Mouse (Mus musculus) liver, embryonic 14.5 days (tissue): Measurements from ENCODE around the gene Mmp2. TPM values are rescaled to one million over a fixed set of nuclear protein-coding genes. Genes with fewer than 3 reads are reported as not detected.
"Not testable (repeated sequence)": the region's sequence is repeated elsewhere in the genome, so short reads cannot be mapped to it uniquely, and the experiment has no call there.

Experiments used
- ATAC-seq: fragments of 200-750 bp; cut with Nextera tagmentation; 2 replicates; pipeline ENCODE4 v1.8.0; 2017; ENCODE audit warnings: moderate number of reproducible peaks, mild to moderate bottlenecking, moderate library complexity; ENCODE audit not compliant: insufficient read depth
- DNase-seq, 3 experiments: peaks; one replicate each; pipeline ENCODE4 v3.0.0-alpha.2; 2012 to 2013; ENCODE audit warnings: low read depth in 3 of 3, low spot score in 3 of 3
- H3K27ac ChIP-seq: fragments of 300-500 bp; sonication (generic); 2 replicates; pipeline ENCODE4 v1.5.1; 2014; ENCODE audit warnings: moderate library complexity, mild to moderate bottlenecking, control low read depth, inconsistent platforms
- H3K27me3 ChIP-seq: fragments of 300-500 bp; sonication (generic); 2 replicates; pipeline ENCODE4 v1.6.1; 2014; ENCODE audit warnings: mild to moderate bottlenecking, low read length, moderate library complexity; ENCODE audit not compliant: control insufficient read depth, insufficient read depth
- H3K36me3 ChIP-seq: fragments of 300-500 bp; sonication (generic); replicated peaks from 2 replicates; pipeline ENCODE4 v1.6.1; 2014; ENCODE audit warnings: low read depth; ENCODE audit not compliant: control insufficient read depth, insufficient read depth
- H3K4me1 ChIP-seq, 2 experiments: fragments of 200-500 bp in 1 of 2; fragments of 300-500 bp in 1 of 2; sonication (generic) in 1 of 2; replicated peaks; 2 replicates each; pipeline ENCODE4 v1.6.1; 2012 to 2014; ENCODE audit warnings: antibody characterized with exemption in 1 of 2, inconsistent platforms in 1 of 2, low read length in 1 of 2; ENCODE audit not compliant: control insufficient read depth in 2 of 2, insufficient read depth in 2 of 2
- H3K4me2 ChIP-seq: fragments of 300-500 bp; sonication (generic); 2 replicates; pipeline ENCODE4 v1.6.1; 2014; ENCODE audit warnings: low read depth, mild to moderate bottlenecking, control low read depth, moderate library complexity
- H3K4me3 ChIP-seq, 2 experiments: fragments of 200-500 bp in 1 of 2; fragments of 300-500 bp in 1 of 2; sonication (generic) in 1 of 2; 2 replicates each; pipeline ENCODE4 v1.5.1; 2012 to 2014; ENCODE audit warnings: low read depth in 2 of 2, low read length in 2 of 2, mild to moderate bottlenecking in 2 of 2, control low read depth in 1 of 2, inconsistent platforms in 1 of 2, moderate library complexity in 1 of 2; ENCODE audit not compliant: insufficient read depth in 1 of 2
- H3K9ac ChIP-seq: fragments of 300-500 bp; sonication (generic); replicated peaks from 2 replicates; pipeline ENCODE4 v1.6.1; 2014; ENCODE audit warnings: mild to moderate bottlenecking, control low read depth, moderate library complexity
- H3K9me3 ChIP-seq: fragments of 300-500 bp; sonication (generic); 2 replicates; pipeline ENCODE4 v1.6.1; 2016; ENCODE audit warnings: low read length, mixed read lengths; ENCODE audit not compliant: control insufficient read depth
- CTCF ChIP-seq: IDR thresholded peaks from 2 replicates; pipeline ENCODE4 v1.5.1; 2016; ENCODE audit warnings: antibody characterized with exemption, low read depth, control low read depth
- EP300 ChIP-seq: IDR thresholded peaks from 2 replicates; pipeline ENCODE4 v1.6.1; 2016; ENCODE audit warnings: antibody characterized with exemption, low read depth
- WGBS: fragments of 180-500 bp; shearing (Covaris S2); extraction: QIAGEN DNeasy Blood & Tissue Kit; methylation state at CpG from one replicate; pipeline ENCODE4 v1.1.7; 2014; ENCODE audit not compliant: insufficient replicate concordance; 5-methylcytosine and 5-hydroxymethylcytosine counted together
- polyA plus RNA-seq, 2 experiments: library from polyadenylated mRNA; depleted of rRNA in 1 of 2; stranded (reverse) in 1 of 2; unstranded in 1 of 2; fragments of >200 nt; fragmentation: Nextera tagmentation in 1 of 2; extraction: Ambion mirVana in 1 of 2; gene quantifications; 2 replicates each; pipeline versions ENCODE4 v1.2.1 to v1.2.3; 2012 to 2014

Gene Mmp2
- polyA plus RNA-seq, 2 experiments, result 5.4 to 8.1 TPM

DNA sequence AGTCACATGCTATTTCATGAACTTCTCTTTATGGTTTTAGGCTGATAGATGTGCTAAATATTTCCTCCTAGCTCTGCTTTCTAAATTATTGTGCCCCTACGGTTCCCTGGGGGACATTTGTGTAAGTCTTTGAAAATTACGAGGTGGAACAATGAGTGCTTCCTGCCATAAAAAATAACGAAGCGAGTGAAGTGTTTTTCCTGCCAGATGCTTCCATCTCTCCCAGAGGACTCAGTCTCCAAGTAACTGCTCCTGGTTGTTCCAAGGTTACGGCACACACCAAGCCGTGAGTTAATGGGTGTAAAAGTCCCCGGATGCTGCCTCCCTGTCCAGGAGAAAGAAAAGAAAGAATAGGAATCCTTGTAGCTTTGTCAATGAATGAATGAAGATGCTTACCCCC lies 43.2 kb downstream of the Mmp2 start:
- DNase-seq, result no peak
- TF ChIP-seq CTCF (no peak), EP300 (no peak)
- no peaks in the 10 kb centered on the region for H3K4me1 ChIP-seq
- H3K4me2 ChIP-seq, result no peak overlapping the region
- ATAC-seq, result no peak
- H3K4me3 ChIP-seq, result no peak overlapping the region
- H3K9ac ChIP-seq, result no peak overlapping the region
- H3K9me3 ChIP-seq, result no peaks in the 10 kb centered on the region
- H3K27ac ChIP-seq, result no peak overlapping the region
- no peaks in the 10 kb centered on the region for H3K27me3 ChIP-seq
- H3K36me3 ChIP-seq, result no peaks in the 10 kb centered on the region
- WGBS, result 67% methylated on average over 7 of the region's 7 CpGs

DNA sequence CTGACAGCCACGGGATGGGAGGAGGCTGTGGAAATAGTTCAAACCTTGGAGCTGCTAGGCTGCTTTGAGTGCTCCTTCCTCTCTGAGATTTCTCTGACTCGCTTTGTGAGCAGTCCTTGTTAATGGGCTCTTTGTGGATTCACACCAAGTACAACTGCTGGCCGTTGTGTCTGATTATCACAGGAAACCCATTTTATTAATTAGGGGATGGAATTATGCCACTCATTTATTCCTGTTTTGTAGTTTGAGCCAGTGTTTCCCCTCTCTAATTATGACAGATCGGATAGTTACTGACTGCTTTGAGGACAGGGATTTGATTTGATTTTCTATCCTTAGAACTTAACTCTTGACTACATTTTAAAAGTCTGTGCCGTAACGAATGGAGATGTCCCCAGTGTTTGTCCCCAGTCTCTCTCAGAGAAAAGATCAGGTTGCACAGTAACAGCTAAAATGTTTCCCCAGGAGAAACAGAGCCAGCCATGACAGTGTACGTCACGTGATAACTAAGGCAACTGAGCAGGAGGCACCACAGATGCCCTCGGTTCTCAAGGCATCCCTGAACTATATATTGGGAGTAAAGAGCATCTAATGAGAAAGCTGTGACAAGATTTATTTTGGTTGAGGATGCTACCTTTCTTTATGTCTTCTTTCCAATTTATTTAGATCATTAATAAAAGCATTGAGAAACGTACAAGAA lies 45.1 kb downstream of the Mmp2 start:
- no peak overlapping the region for H3K9ac ChIP-seq
- H3K9me3 ChIP-seq, result no peaks in the 10 kb centered on the region
- no peak for ATAC-seq
- no peak overlapping the region for H3K4me3 ChIP-seq
- no peak for DNase-seq
- no peaks in the 10 kb centered on the region for H3K4me1 ChIP-seq
- WGBS, result 62% methylated on average over 10 of the region's 10 CpGs
- no peaks in the 10 kb centered on the region for H3K27me3 ChIP-seq
- H3K36me3 ChIP-seq, result no peaks in the 10 kb centered on the region
- no peak overlapping the region for H3K4me2 ChIP-seq
- TF ChIP-seq EP300 (no peak), CTCF (no peak)
- no peak overlapping the region for H3K27ac ChIP-seq

DNA sequence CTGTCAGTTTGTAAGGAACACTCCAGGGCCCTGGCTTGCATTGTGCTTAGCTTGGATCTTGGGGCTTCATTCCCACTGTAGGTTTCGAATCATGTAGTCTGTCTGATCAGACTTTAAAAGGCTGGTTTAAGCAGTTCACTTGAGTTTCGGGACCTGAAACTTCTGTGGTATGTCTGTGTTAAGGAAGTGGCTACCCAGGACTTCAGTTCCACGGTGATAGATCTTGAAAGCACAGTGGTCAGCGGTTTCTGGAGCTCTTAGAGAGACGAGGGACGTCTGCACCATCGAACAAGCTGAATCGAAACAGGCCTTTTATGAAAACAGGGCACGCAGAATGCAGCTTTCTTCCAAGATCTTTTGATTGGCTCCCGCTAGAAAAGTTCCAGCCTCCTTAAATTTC lies 48.7 kb downstream of the Mmp2 start:
- no peak overlapping the region for H3K27ac ChIP-seq
- no peak overlapping the region for H3K4me3 ChIP-seq
- ATAC-seq (no peak), DNase-seq (no peak)
- whole genome bisulfite sequencing, result 66% methylated on average over 10 of the region's 10 CpGs
- no peak for TF ChIP-seq CTCF
- no peak for TF ChIP-seq EP300
- H3K9me3 ChIP-seq, result no peaks in the 10 kb centered on the region
- H3K4me1 ChIP-seq, result no peaks in the 10 kb centered on the region
- H3K36me3 ChIP-seq, result no peaks in the 10 kb centered on the region
- no peak overlapping the region for H3K9ac ChIP-seq
- no peaks in the 10 kb centered on the region for H3K27me3 ChIP-seq
- no peak overlapping the region for H3K4me2 ChIP-seq

DNA sequence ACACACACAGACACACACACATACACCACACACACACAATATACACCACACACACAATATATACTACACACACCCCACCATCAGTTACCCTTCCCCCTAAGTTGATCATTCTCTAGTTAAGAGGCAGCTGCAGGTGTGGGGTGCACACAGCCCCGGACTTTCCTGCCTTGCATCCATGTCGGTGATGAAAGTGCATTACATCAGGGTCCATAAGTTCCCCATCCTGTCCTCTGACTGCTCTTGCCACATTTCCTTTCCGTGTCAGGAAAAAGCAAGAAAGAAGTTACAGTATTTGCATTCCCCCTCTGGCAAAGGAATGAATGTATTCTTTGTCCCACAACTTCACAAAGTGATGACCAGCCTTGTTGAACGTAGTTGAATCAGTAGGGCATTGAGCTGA lies 54.2 kb downstream of the Mmp2 start:
- TF ChIP-seq EP300 (no peak), CTCF (no peak)
- Histone ChIP-seq H3K27ac (no peak overlapping the region), H3K9me3 (no peaks in the 10 kb centered on the region), H3K27me3 (no peaks in the 10 kb centered on the region), H3K9ac (no peak overlapping the region), H3K4me2 (no peak overlapping the region), H3K36me3 (no peaks in the 10 kb centered on the region), H3K4me1 (peaks cover 0 to 3% of the 10 kb centered on the region in 2 experiments; a peak in 1 of 4 replicates), H3K4me3 (no peak overlapping the region)
- WGBS, result 32% methylated on average over 4 of the region's 4 CpGs
- ATAC-seq (no peak), DNase-seq (no peak)

DNA sequence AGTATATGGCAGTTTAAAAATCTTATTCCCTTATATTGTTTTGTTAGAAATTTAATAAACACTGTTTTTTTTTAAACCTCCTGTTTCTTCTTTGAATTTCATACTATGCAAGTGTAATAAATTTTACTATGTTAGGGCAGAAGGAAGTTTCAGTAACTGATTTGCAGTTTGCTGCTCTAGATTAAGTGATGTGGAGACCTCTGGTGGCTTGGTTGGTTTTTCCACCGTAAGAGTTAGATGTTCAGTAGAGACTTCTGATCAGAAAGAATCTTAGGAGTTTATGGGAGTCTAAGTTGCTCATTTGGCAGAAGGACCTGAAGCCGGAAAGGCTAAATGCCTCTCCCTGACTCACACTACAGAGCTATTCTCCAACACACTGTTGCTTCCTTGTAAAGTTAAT lies 56.7 kb downstream of the Mmp2 start:
- WGBS, result 59% methylated on average over 2 of the region's 2 CpGs
- no peak for DNase-seq
- no peak overlapping the region for H3K4me2 ChIP-seq
- no peaks in the 10 kb centered on the region for H3K27me3 ChIP-seq
- ATAC-seq, result no peak
- no peak overlapping the region for H3K4me3 ChIP-seq
- no peak overlapping the region for H3K27ac ChIP-seq
- H3K9me3 ChIP-seq, result no peaks in the 10 kb centered on the region
- H3K9ac ChIP-seq, result no peak overlapping the region
- peaks cover 0 to 3% of the 10 kb centered on the region in 2 experiments; a peak in 1 of 4 replicates for H3K4me1 ChIP-seq
- no peak for TF ChIP-seq EP300
- TF ChIP-seq CTCF, result no peak
- H3K36me3 ChIP-seq, result no peaks in the 10 kb centered on the region

DNA sequence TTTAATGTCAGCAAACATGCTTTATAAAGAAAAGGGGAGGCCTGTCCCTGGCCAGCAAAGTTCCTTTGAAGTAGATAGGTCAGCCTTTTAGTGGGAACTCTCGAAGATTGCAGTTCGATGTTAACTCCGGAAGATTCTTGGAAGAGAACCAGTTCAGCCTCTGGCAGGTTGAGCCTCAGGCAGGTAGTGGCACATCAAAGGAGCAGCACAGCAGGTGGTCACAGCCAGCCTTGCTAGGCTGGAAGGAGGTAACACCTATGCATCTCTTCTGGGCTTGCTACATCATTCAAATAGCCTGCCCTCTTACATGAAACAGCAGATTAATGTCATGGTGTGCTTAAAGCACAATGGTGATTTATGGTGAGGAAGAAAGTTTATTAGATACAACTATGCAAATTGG lies 65.1 kb downstream of the Mmp2 start:
- WGBS, result 52% methylated on average over 3 of the region's 3 CpGs
- not testable (repeated sequence) for H3K9ac ChIP-seq, H3K27me3 ChIP-seq, H3K4me3 ChIP-seq, ATAC-seq, H3K27ac ChIP-seq, DNase-seq, H3K36me3 ChIP-seq, H3K4me1 ChIP-seq, H3K9me3 ChIP-seq, H3K4me2 ChIP-seq
